Mouse (Mus musculus) ES-Bruce4 (cell line): ENCODE results near the gene Grm7. TPM values are rescaled to one million over a fixed set of nuclear protein-coding genes. Genes with fewer than 3 reads are reported as not detected.

Source experiments
- H3K27ac ChIP-seq: 2 replicates; pipeline ENCODE4 v1.5.1; 2012; ENCODE audit warnings: low read length, inconsistent platforms; ENCODE audit not compliant: insufficient read depth
- H3K27me3 ChIP-seq: 2 replicates; pipeline ENCODE4 v1.6.1; 2012; ENCODE audit warnings: mild to moderate bottlenecking, low read length, inconsistent platforms; ENCODE audit not compliant: control insufficient read depth, poor library complexity, insufficient read depth, severe bottlenecking
- H3K36me3 ChIP-seq: 2 replicates; pipeline ENCODE4 v1.6.1; 2012; ENCODE audit warnings: inconsistent platforms, mild to moderate bottlenecking, low read length, moderate library complexity; ENCODE audit not compliant: control insufficient read depth, poor library complexity, insufficient read depth, severe bottlenecking
- H3K4me1 ChIP-seq: one replicate; pipeline ENCODE4 v1.8.1; 2011; ENCODE audit warnings: low read length; ENCODE audit not compliant: control insufficient read depth, insufficient read depth
- H3K4me3 ChIP-seq: 2 replicates; pipeline ENCODE4 v1.5.1; 2011; ENCODE audit warnings: low read depth, mild to moderate bottlenecking, low read length
- H3K9ac ChIP-seq: 2 replicates; pipeline ENCODE4 v1.6.1; 2012; ENCODE audit warnings: low read depth, mild to moderate bottlenecking, inconsistent platforms; ENCODE audit not compliant: poor library complexity, severe bottlenecking
- H3K9me3 ChIP-seq: replicated peaks from 2 replicates; pipeline ENCODE4 v1.6.1; 2012; ENCODE audit warnings: mild to moderate bottlenecking, low read length, inconsistent platforms; ENCODE audit not compliant: control insufficient read depth, poor library complexity, insufficient read depth, severe bottlenecking
- CTCF ChIP-seq: IDR thresholded peaks from one replicate; pipeline ENCODE4 v1.8.1; 2011; ENCODE audit warnings: low read depth, low read length
- EP300 ChIP-seq: IDR thresholded peaks from 2 replicates; pipeline ENCODE4 v1.6.1; 2011; ENCODE audit warnings: low read depth, low read length; ENCODE audit not compliant: insufficient read depth
- POLR2A ChIP-seq: IDR thresholded peaks from one replicate; pipeline ENCODE4 v1.8.1; 2011; ENCODE audit warnings: low read length; ENCODE audit not compliant: insufficient read depth
- polyA plus RNA-seq: library from polyadenylated mRNA; stranded (reverse); fragments of >200 nt; gene quantifications from 2 replicates; pipeline ENCODE4 v1.2.4, GENCODE M21; 2011; ENCODE audit warnings: low read depth; ENCODE audit not compliant: missing spikeins, insufficient read depth, insufficient read length

Gene Grm7
- polyA plus RNA-seq, 1 experiment = not detected

DNA sequence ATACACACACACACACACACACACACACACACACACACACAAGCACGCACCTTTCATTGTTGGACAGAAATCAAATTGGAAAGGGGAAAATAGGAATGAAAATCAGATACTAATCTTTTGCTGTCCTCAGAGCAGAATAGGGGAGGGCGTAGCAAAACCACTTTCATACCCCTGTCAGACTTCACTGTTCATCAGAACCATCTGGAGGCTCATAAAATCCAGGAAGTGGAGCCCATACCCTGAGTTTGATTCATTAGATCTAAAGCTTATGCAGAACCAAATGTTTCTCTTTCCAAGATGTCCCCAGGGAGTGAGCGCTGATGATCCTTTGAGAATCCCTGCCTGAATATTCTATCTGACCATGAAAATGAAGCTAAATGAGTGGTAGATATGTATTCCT, 611.6 kb downstream of the Grm7 start:
- Histone ChIP-seq H3K27ac (no peak overlapping the region), H3K9me3 (no peaks in the 10 kb centered on the region), H3K4me3 (no peak overlapping the region), H3K9ac (no peak overlapping the region), H3K4me1 (no peaks in the 10 kb centered on the region), H3K27me3 (no peaks in the 10 kb centered on the region), H3K36me3 (no peaks in the 10 kb centered on the region)
- TF ChIP-seq CTCF (no peak), EP300 (no peak), POLR2A (no peak)

DNA sequence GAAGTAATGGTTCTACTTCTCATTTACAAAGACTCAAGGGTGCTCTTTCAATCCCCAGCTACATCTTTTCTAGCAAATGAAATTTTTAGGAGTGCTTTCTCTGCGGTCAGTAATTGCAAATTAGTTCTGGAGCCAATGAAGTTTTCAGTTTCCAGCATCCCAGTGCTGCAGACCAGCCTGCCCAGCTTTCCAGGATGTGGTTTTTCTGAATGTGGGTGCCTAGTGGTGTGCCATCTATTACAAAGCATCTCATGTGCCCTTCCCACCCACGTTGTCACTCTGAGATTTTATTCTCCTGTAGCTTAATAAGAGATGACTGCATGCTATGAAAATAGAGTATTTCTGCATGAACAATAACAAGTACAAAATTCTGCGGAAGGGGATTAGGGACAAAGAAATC, 612.9 kb downstream of the Grm7 start:
- Histone ChIP-seq H3K36me3 (no peaks in the 10 kb centered on the region), H3K27ac (no peak overlapping the region), H3K27me3 (no peaks in the 10 kb centered on the region), H3K9me3 (no peaks in the 10 kb centered on the region), H3K4me3 (no peak overlapping the region), H3K4me1 (no peaks in the 10 kb centered on the region), H3K9ac (no peak overlapping the region)
- TF ChIP-seq CTCF (no peak), POLR2A (no peak), EP300 (no peak)

DNA sequence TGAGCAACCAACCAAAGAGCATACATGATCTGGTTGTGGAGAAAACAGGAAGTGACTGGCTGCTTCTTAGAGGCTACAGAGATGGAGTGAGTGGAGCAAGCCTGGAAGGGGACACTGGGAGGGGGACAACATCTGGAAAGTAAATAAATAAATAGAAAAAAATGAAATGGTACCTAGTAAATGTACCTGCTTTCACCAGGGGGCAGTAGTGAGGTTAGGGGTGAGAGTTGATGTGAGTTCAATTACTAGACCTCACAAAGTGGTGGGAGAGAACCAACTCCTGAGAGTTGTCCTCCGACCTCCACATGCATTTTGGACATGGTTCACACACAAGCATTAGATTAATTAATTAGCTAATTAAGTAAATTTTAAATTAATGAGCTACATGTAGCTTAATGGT, 615.8 kb downstream of the Grm7 start:
- no peak overlapping the region for H3K9ac ChIP-seq
- H3K9me3 ChIP-seq = no peaks in the 10 kb centered on the region
- no peaks in the 10 kb centered on the region for H3K4me1 ChIP-seq
- H3K27ac ChIP-seq = no peak overlapping the region
- TF ChIP-seq EP300 (no peak), POLR2A (no peak), CTCF (no peak)
- H3K36me3 ChIP-seq = no peaks in the 10 kb centered on the region
- no peaks in the 10 kb centered on the region for H3K27me3 ChIP-seq
- no peak overlapping the region for H3K4me3 ChIP-seq

DNA sequence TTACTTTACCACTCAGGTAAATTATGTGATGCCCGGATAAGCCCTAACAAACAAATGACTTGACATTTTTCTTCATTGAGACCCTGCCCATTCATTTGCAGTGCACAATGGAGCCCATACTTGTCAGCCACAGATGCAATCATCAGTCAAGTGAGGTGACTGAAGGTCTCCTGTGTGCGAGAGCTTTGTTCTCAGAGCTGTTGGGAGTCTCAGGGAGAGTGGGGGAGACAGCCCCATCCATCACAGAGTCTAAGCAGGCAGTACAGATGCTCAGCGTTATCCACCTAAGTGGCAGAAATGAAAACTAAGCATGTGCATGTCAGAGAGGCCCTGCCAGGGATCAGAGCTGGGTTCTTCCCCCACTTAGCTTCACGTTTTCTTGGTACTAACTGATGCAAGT, 631.3 kb downstream of the Grm7 start:
- H3K9me3 ChIP-seq = no peaks in the 10 kb centered on the region
- no peaks in the 10 kb centered on the region for H3K27me3 ChIP-seq
- TF ChIP-seq CTCF (no peak), EP300 (no peak), POLR2A (no peak)
- no peak overlapping the region for H3K9ac ChIP-seq
- no peaks in the 10 kb centered on the region for H3K4me1 ChIP-seq
- H3K4me3 ChIP-seq = no peak overlapping the region
- H3K27ac ChIP-seq = no peak overlapping the region
- H3K36me3 ChIP-seq = no peaks in the 10 kb centered on the region

DNA sequence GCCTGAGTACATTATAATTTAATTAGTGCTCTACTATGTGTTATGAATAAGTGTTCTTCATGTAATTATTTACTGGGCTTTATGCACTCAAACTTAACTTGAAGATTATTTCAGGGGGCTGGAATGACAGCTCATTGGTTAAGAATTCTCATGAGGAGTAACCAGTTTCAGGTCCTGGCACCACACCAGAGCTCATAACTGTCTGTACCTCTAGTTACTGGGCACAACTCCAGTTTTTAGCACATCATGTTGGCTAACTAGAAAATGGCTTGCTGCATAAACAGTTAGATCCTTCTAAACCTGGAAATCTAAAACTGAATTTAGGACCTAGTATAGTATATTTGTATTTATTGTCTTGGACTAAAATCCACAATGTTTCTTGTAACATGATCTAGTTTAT, 633.1 kb downstream of the Grm7 start:
- Histone ChIP-seq H3K9me3 (no peaks in the 10 kb centered on the region), H3K4me3 (no peak overlapping the region), H3K36me3 (no peaks in the 10 kb centered on the region), H3K27me3 (no peaks in the 10 kb centered on the region), H3K9ac (no peak overlapping the region), H3K27ac (no peak overlapping the region), H3K4me1 (no peaks in the 10 kb centered on the region)
- TF ChIP-seq EP300 (no peak), POLR2A (no peak), CTCF (no peak)

DNA sequence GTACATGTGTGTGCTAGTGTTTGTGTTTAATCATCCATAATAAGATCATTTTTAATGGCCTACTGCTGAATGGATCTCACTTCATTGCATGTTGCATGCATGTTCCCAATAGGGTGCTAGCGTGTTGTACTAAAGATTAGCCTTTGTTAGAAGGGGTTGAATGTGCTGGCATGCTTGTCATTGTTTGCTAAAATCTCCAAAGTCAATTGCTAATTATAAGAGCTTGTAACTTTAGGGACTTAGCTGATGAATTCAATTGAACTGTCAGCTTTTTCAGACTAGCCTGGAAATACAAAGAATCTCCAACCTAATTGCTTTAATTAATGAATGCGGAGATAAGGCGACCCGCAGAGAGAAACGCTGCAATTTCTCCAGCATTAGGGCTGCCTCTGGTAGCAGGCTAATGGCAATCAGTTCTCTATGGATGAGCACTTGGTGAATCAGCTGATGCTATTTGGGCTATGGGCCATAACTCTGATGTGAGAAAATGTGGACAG, 648.2 kb downstream of the Grm7 start:
- H3K36me3 ChIP-seq = no peaks in the 10 kb centered on the region
- TF ChIP-seq EP300 = no peak
- no peak for TF ChIP-seq POLR2A
- no peak for TF ChIP-seq CTCF
- no peaks in the 10 kb centered on the region for H3K4me1 ChIP-seq
- H3K27ac ChIP-seq = no peak overlapping the region
- H3K9ac ChIP-seq = no peak overlapping the region
- H3K27me3 ChIP-seq = no peaks in the 10 kb centered on the region
- H3K9me3 ChIP-seq = no peaks in the 10 kb centered on the region
- H3K4me3 ChIP-seq = no peak overlapping the region
